Mouse (Mus musculus) MEL (cell line): ENCODE measurements around the gene Inpp5a.

ENCODE experiments used
- CTCF ChIP-seq, 3 experiments: IDR thresholded peaks in 2 of 3; conservative IDR thresholded peaks in 1 of 3; 2 replicates each; pipeline ENCODE4 v1.5.1; 2011 to 2012; ENCODE audit warnings: low read length in 3 of 3, low read depth in 2 of 3, mild to moderate bottlenecking in 2 of 3, improper control_type of control experiment in 1 of 3, inconsistent platforms in 1 of 3, mixed read lengths in 1 of 3, moderate library complexity in 1 of 3; ENCODE audit not compliant: control insufficient read depth in 1 of 3, insufficient read depth in 1 of 3, poor library complexity in 1 of 3, severe bottlenecking in 1 of 3
- EP300 ChIP-seq, 2 experiments: IDR thresholded peaks; 2 replicates each; pipeline ENCODE4 v1.6.1; 2011; ENCODE audit warnings: improper control_type of control experiment in 2 of 2, low read length in 2 of 2, low read depth in 1 of 2, mild to moderate bottlenecking in 1 of 2
- ETS1 ChIP-seq: IDR thresholded peaks from 2 replicates; pipeline ENCODE4 v1.6.1; 2012; ENCODE audit warnings: low read depth, mild to moderate bottlenecking, inconsistent platforms, low read length, improper control_type of control experiment, moderate library complexity
- MAX ChIP-seq: IDR thresholded peaks from 2 replicates; pipeline ENCODE4 v1.6.1; 2011; ENCODE audit warnings: low read length, improper control_type of control experiment
- MYC ChIP-seq: IDR thresholded peaks from 2 replicates; pipeline ENCODE4 v1.6.1; 2011; ENCODE audit warnings: low read depth, mild to moderate bottlenecking, low read length, improper control_type of control experiment, moderate library complexity
- POLR2A ChIP-seq, 2 experiments: IDR thresholded peaks; 2 replicates each; pipeline ENCODE4 v1.6.1; 2011 to 2012; ENCODE audit warnings: low read length in 2 of 2, mild to moderate bottlenecking in 2 of 2, control low read depth in 1 of 2, improper control_type of control experiment in 1 of 2, low read depth in 1 of 2, moderate library complexity in 1 of 2; ENCODE audit not compliant: control insufficient read depth in 1 of 2, insufficient read depth in 1 of 2, poor library complexity in 1 of 2
- POLR2AphosphoS2 ChIP-seq: IDR thresholded peaks from 2 replicates; pipeline ENCODE4 v1.6.1; 2011; ENCODE audit warnings: low read length, improper control_type of control experiment
- POLR2AphosphoS5 ChIP-seq: IDR thresholded peaks from 2 replicates; pipeline ENCODE4 v1.6.1; 2012; ENCODE audit warnings: low read depth, borderline replicate concordance, mild to moderate bottlenecking, inconsistent platforms, low read length, moderate library complexity, mixed read lengths
- TAL1 ChIP-seq: IDR thresholded peaks from 2 replicates; pipeline ENCODE4 v1.6.1; 2012; ENCODE audit warnings: mild to moderate bottlenecking, inconsistent platforms, low read length, moderate library complexity, mixed read lengths
- TBP ChIP-seq: IDR thresholded peaks from 2 replicates; pipeline ENCODE4 v1.8.0; 2011; ENCODE audit warnings: low read depth, low read length, improper control_type of control experiment
- UBTF ChIP-seq: IDR thresholded peaks from 2 replicates; pipeline ENCODE4 v1.6.1; 2012; ENCODE audit warnings: low read depth, mild to moderate bottlenecking, inconsistent platforms, low read length, improper control_type of control experiment, moderate library complexity, borderline replicate concordance; ENCODE audit not compliant: insufficient read depth
- USF2 ChIP-seq, 2 experiments: IDR thresholded peaks; 2 replicates each; pipeline ENCODE4 v1.6.1; 2011 to 2012; ENCODE audit warnings: improper control_type of control experiment in 2 of 2, low read length in 2 of 2, borderline replicate concordance in 1 of 2, inconsistent platforms in 1 of 2, low read depth in 1 of 2, mild to moderate bottlenecking in 1 of 2; ENCODE audit not compliant: insufficient read depth in 1 of 2
- ZC3H11A ChIP-seq: IDR thresholded peaks from 2 replicates; pipeline ENCODE4 v1.6.1; 2012; ENCODE audit warnings: low read depth, mild to moderate bottlenecking, inconsistent platforms, low read length, improper control_type of control experiment
- ZNF384 ChIP-seq: IDR thresholded peaks from 2 replicates; pipeline ENCODE4 v1.6.1; 2012; ENCODE audit warnings: low read depth, mild to moderate bottlenecking, inconsistent platforms, low read length, improper control_type of control experiment

GRCm38 (mm10) chr7:139541422-139541821 is 152.5 kb downstream of the Inpp5a start:
- no peak for TF ChIP-seq ETS1
- no peak for TF ChIP-seq CTCF (IDR thresholded peaks at IDR 0.05 in 2 of 3, conservative IDR thresholded peaks at IDR 0.05 in 1 of 3; ENCODE audit: control insufficient read depth in 1 of 3, insufficient read depth in 1 of 3, low read depth in 2 of 3, low read length in 3 of 3, poor library complexity in 1 of 3, severe bottlenecking in 1 of 3)
- TF ChIP-seq POLR2A (IDR thresholded peaks at IDR 0.05; ENCODE audit: control insufficient read depth in 1 of 2, insufficient read depth in 1 of 2, low read depth in 1 of 2, low read length in 2 of 2, poor library complexity in 1 of 2), result no peak
- TF ChIP-seq TAL1, result no peak
- no peak for TF ChIP-seq EP300 (IDR thresholded peaks at IDR 0.05; ENCODE audit: low read depth in 1 of 2, low read length in 2 of 2)
- no peak for TF ChIP-seq ZC3H11A
- no peak for TF ChIP-seq POLR2AphosphoS2
- TF ChIP-seq MAX, result no peak
- TF ChIP-seq USF2 (IDR thresholded peaks at IDR 0.05; ENCODE audit: borderline replicate concordance in 1 of 2, insufficient read depth in 1 of 2, low read depth in 1 of 2, low read length in 2 of 2), result no peak
- no peak for TF ChIP-seq MYC
- TF ChIP-seq TBP, result no peak
- TF ChIP-seq POLR2AphosphoS5, result no peak
- TF ChIP-seq UBTF, result no peak
- TF ChIP-seq ZNF384, result no peak
